Mouse (Mus musculus): ENCODE data around the gene St3gal6.

The St3gal6 gene

GRCm38 (mm10) chr16:58520457-58520856 lies 3.6 kb downstream of the St3gal6 start:
- no peak for DNase-seq

- no peak for DNase-seq
Observed at GRCm38 (mm10) chr16:58519650-58520073, 4.4 kb downstream of the St3gal6 start.

GRCm38 (mm10) chr16:58516960-58517798 lies 6.9 kb downstream of the St3gal6 start:
- no peak for DNase-seq

GRCm38 (mm10) chr16:58516161-58516560 lies 7.9 kb downstream of the St3gal6 start:
- DNase-seq: no peak

DNA sequence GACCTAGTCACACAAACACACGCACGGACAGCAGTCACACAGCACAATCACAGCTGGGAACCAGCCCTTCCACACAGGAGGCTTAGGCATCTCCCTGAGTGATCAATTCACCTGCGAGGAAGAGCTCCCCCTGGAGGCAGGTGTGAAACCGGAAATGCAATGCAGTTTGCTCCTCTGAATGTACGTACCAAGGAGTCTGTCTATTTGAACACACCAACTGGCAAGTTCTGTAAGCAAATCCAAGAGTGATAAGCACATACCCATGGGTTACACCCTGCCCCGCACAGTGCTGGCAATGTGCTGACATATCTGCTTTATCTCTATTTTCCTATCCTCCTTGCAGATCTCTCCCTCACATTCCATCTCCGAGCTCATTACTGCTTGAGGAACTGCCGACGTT lies 9.5 kb downstream of the St3gal6 start:
- peak; percentile 80 for DNase-seq

DNA sequence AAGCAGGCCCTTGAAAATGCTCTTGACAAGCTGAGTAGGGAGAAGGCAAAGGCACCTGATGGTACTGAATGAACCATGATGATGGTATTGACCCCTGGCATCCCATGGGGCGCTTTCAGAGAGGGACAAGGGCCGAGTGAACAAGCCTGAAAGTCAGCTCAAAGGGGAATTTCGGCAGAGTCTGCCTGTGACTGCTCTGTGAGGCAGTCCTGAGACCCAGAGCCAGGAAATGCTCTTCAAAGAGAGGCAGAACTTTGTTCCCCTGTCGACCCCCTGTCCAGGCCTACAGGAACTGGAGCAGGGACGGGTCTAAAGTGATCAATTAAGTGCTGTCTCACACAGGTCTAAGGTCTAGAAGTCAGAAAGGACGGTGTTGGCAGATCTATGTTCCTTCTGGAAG lies 10.3 kb downstream of the St3gal6 start:
- no peak for DNase-seq

GRCm38 (mm10) chr16:58512887-58513286 lies 11.2 kb downstream of the St3gal6 start:
- DNase-seq: peak; percentile 53

- peak; percentile 75 for DNase-seq
Observed at GRCm38 (mm10) chr16:58512181-58512761, 11.8 kb downstream of the St3gal6 start.

DNA sequence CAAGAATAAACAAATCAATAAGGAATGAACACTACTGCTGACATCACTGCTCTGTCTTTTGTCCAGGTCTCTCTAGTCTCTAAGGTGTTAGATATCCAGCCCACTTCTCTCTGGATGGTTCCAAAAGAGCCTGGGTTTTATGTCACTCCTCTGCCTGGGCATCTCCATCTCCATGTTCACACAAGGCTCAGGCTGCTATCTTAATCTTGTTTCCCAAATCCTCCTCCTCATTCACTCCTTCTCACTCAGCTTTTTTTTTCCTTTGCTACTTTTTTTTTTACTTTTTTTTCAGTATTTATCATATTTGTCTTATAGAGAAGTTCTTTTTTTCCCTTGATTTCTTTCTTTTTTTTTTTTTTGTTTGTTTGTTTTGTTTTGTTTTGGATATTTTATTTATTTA lies 19.1 kb downstream of the St3gal6 start:
- DNase-seq: no peak

- no peak for DNase-seq
Observed at GRCm38 (mm10) chr16:58502566-58502965, 21.5 kb downstream of the St3gal6 start.

DNA sequence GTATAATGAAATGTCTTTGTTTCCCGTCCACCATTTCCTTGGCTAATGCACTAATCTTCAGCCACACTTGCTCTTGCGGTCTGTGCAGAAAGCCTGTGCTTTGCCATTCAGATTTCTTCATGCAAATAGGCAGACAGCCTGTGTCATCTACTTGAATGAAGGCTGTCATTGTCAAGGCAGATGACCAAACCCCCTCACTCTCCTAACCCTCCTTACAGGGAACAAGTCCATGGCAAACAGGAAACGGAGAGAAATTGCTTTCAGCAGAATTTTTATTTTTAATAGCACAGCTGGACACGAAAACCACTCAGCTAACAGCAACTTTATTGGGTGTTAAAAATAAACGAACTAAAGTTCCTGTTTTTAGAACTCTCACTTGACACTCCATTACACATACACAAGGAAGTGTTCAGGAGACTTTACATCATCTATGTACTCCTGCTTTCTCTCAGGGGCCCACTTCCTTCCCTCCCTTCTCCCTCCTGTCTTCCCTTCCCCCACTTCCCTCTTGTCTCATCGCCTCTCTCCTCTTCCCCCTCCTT lies 22.2 kb downstream of the St3gal6 start:
- DNase-seq: peak; percentile 63

DNA sequence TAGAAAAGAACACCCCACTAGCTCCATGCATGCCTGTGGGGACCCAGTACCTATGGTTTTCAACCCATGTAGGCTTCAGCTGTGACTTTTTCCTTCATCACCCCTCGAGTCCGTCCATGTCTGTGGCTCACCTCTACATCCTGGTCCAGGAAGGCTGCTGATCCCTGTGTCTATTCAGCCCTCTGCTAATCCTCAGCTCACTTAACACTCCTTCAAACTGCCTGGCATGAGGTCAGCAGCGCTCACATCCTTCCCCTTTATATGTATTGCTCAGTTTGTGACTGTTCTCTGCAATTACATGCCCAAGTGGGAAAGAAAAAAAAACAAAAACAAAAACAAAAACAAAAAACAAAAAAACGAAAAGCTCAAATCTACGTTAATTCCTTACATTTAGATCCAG lies 24.4 kb downstream of the St3gal6 start:
- no peak for DNase-seq

DNA sequence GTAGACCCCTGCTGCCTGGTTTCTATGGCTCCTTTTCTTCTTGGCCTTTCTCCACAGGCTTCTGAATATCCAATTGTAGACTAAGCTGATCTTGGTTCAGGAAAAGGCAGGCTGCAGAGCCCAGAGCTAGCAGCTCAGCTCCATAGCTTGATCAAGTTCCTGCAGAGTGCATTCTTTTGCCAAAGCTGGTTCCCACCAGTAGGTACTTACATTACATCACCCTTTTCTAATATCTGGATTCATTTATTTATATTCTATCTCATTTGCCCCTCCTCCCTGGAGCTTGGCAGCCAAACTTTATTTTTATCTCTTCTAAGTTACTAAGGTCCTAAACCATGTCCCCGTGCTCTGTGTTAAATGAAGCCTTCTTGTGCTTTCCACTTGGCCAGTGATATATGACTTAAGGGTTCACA lies 24.9 kb downstream of the St3gal6 start:
- DNase-seq: no peak

GRCm38 (mm10) chr16:58497886-58498713 lies 25.9 kb downstream of the St3gal6 start:
- DNase-seq: peak; percentile 68

GRCm38 (mm10) chr16:58496791-58497190 lies 27.3 kb downstream of the St3gal6 start:
- DNase-seq: peak; percentile 65

DNA sequence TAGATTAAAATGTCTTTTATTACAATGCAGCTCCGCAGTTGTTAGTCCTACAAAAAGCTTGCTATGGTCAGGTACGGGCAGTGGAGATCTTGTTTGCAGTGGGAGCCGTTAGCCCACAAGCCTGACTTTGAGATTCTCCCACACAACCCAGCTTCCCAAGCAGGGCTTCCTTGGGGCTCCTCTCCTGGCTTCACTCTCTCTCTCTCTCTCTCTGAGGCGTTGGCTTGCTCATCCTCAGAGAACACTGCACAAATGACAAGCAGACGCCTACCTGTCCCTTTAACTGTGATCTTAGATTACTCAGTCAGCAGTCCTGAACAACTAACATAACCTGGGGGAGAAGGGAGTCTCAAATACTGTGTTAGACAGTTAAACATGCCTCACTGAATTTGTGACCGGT lies 36.2 kb downstream of the St3gal6 start:
- DNase-seq: no peak

DNA sequence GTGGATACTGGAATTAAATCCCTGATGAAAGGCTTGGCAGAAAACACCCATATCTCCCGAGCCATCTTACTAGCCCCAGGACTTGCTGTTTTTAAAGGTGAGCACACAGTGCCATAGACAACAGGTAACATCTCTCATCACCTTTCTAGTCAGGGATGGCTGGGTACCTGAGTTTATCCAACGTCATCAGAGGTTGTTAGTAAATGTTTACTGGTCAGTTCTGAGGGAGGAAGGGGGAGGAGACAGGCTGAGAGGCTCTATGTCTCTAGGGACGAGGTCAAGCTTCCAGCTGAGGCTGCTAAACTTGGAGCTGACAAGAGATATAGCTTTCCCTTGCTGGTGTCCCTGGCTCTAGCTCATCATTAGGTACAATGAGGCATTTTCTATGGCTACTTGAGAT lies 41.7 kb downstream of the St3gal6 start:
- DNase-seq: no peak

- DNase-seq: no peak
Observed at GRCm38 (mm10) chr16:58481906-58482270, 42.2 kb downstream of the St3gal6 start.

DNA sequence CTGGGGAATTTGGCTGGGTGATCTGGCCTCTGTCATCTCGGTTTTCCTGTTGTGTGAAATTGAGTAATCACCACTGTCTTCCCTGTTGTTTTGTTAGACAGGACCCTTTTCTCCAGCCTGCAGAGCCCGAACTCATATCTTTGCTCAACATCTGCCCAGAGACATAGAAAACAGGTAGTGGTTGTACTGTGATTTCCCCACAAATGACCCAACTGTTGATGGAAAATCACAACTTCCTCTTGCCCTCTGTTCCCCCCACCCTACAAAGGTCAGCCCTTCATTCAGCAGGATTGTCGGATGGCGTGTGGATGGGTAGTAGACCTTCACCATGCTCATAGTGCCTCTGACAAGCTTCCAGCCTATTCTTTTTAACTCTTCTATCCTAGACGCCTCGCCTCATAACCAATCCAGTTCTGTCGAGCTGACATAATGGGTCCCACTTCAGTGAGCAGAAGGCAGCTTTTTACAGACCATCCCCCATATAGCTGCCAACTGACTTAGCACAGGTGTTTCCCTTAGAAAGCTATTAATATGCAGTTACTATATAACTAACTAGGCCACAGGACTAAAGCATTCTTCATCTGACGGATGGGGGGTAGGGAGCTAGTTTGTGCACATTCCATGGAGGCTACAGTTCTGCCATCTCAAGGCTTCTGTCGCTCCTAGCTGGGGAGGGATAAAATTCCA lies 42.7 kb downstream of the St3gal6 start:
- DNase-seq: peak; percentile 54

DNA sequence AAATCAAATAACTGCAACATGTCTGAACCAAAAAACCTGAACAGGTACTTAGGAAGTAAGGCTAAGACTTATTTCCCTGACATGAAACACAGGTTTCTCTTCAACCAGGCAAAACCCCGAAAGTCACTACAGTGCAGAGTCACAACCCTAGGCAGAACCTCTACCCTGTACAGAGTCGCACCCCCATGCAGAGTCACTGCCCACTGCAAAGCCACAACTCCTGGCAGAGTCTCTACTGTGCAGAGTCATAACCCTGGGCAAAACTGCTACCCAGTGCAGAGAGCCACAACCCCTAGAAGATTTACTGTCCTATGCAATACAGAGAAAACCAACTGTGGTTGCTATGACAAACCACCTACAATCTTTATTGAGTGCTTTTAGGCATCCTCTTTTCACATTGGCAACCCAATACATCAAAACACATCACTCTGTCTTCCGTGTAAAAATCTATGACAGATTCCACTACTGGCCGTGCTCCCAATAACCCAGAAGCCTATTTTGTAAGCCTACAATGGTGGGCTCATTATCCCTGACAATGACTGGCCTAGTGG lies 44.1 kb downstream of the St3gal6 start:
- DNase-seq: no peak

DNA sequence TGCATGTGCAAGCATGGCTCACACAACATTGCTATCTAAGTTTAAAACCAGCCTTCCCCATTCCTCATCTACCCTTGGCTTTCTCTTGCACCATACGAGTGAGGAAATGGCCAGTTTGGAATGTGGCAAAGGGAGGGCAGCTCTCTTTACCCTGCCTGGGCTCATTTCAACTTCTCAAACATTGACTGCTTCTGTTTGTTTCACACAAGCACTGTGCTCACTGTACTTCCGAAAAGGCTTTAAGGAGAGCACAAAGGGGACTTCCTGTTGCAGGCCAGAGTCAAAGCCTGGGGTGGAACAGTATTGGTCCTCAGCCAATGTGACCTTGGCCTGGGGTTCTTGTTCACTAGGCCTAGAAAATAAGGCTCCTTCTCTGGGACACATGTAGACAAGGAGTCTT lies 47.7 kb downstream of the St3gal6 start:
- DNase-seq: peak; percentile 85

GRCm38 (mm10) chr16:58475544-58476154 lies 48.4 kb downstream of the St3gal6 start:
- DNase-seq: no peak
